Mouse (Mus musculus) liver, postnatal 0 days (tissue): ENCODE measurements at regions not wholly inside any gene's neighbourhood (a gene's known extent, or its start where the extent isn't known, plus 50 kb on each side); places are given as distances from the start of the nearest gene placed in this dataset.

Source experiments
- CTCF ChIP-seq: sonication (generic); IDR thresholded peaks from 2 replicates; pipeline ENCODE4 v1.5.1; 2016; ENCODE audit warnings: antibody characterized with exemption, low read depth
- EP300 ChIP-seq: IDR thresholded peaks from 2 replicates; pipeline ENCODE4 v1.6.1; 2016; ENCODE audit warnings: antibody characterized with exemption, low read depth, mild to moderate bottlenecking

DNA sequence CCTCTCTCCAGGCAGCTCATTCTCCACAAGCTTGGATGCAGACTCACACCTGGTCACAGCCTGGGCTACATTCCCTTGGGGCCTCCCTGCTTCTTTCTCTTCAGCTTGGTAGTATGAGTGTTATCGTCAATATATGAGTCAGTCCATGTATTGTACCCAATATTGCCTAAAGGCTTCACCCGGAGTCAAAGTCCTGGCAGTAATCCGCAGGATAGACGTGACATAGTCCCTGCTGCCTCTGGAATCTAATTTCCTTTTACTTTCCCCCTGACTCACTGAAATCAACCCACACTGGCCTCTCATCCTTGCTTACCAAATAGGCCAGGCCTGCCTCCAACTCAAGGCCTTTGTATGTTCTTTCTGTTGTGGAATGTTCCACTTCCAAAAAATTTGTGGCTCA, 83.8 kb upstream of the Fam13a start:
- TF ChIP-seq CTCF: no peak
- no peak for TF ChIP-seq EP300
